Mouse (Mus musculus) embryo, embryonic 10 days (tissue): ENCODE results near the gene Map3k12.

Source experiments
- DNase-seq: peaks from one replicate; pipeline ENCODE4 v3.0.0-alpha.2; 2015; ENCODE audit warnings: low spot score

The Map3k12 gene

GRCm38 (mm10) chr15:102503447-102503846, 13.4 kb downstream of the Map3k12 start, which contains the start of gene Gm10337:
Gm10337 (plus strand) TSS chr15:102503722.
- no peak for DNase-seq

- DNase-seq: no peak
These were observed 14.5 kb downstream of the Map3k12 start for GRCm38 (mm10) chr15:102502254-102502840.

GRCm38 (mm10) chr15:102501084-102501814, 15.6 kb downstream of the Map3k12 start:
- DNase-seq: no peak

GRCm38 (mm10) chr15:102500479-102500878, 16.4 kb downstream of the Map3k12 start:
- no peak for DNase-seq

GRCm38 (mm10) chr15:102499851-102500250, 17.0 kb downstream of the Map3k12 start:
- no peak for DNase-seq

- DNase-seq: no peak
These were observed 17.5 kb downstream of the Map3k12 start for GRCm38 (mm10) chr15:102499370-102499769.

GRCm38 (mm10) chr15:102498322-102498721, 18.5 kb downstream of the Map3k12 start:
- DNase-seq: no peak

- no peak for DNase-seq
These were observed 29.2 kb downstream of the Map3k12 start for GRCm38 (mm10) chr15:102487664-102488063.

GRCm38 (mm10) chr15:102485853-102486252, 31.0 kb downstream of the Map3k12 start:
- DNase-seq: no peak

- no peak for DNase-seq
These were observed 33.7 kb downstream of the Map3k12 start for GRCm38 (mm10) chr15:102483136-102483535.

- DNase-seq: no peak
These were observed 42.3 kb downstream of the Map3k12 start for GRCm38 (mm10) chr15:102474520-102474919.

- DNase-seq: no peak
These were observed 43.6 kb downstream of the Map3k12 start for GRCm38 (mm10) chr15:102473246-102473645.

GRCm38 (mm10) chr15:102471727-102472126, 45.1 kb downstream of the Map3k12 start:
- no peak for DNase-seq

GRCm38 (mm10) chr15:102471295-102471645, 45.6 kb downstream of the Map3k12 start:
- peak; percentile 34 for DNase-seq

- peak; percentile 75 for DNase-seq
These were observed 46.1 kb downstream of the Map3k12 start for GRCm38 (mm10) chr15:102470605-102471294.

- peak; percentile 98 for DNase-seq
These were observed 46.7 kb downstream of the Map3k12 start, which contains the start of gene Pcbp2 for GRCm38 (mm10) chr15:102470183-102470604. Pcbp2 (plus strand) TSS chr15:102470539.

- no peak for DNase-seq
These were observed 48.0 kb downstream of the Map3k12 start for GRCm38 (mm10) chr15:102468675-102469370.

GRCm38 (mm10) chr15:102463666-102464065, 53.2 kb downstream of the Map3k12 start:
- DNase-seq: peak; percentile 46

- DNase-seq: no peak
These were observed 55.3 kb downstream of the Map3k12 start for GRCm38 (mm10) chr15:102461430-102462075.

GRCm38 (mm10) chr15:102460971-102461370, 55.9 kb downstream of the Map3k12 start:
- no peak for DNase-seq

- DNase-seq: no peak
These were observed 56.5 kb downstream of the Map3k12 start for GRCm38 (mm10) chr15:102460409-102460808.

- no peak for DNase-seq
These were observed 57.0 kb downstream of the Map3k12 start for GRCm38 (mm10) chr15:102459847-102460246.
